Mouse (Mus musculus) embryonic facial prominence, embryonic 14.5 days (tissue): Measurements from ENCODE around the gene BC034090. TPM values are rescaled to one million over a fixed set of nuclear protein-coding genes. Genes with fewer than 3 reads are reported as not detected.

Source experiments
- ATAC-seq: fragments of 200-750 bp; cut with Nextera tagmentation; 2 replicates; pipeline ENCODE4 v1.8.0; 2017; ENCODE audit warnings: low read depth, moderate number of reproducible peaks, moderate TSS enrichment
- DNase-seq: peaks from one replicate; pipeline ENCODE4 v3.0.0-alpha.2; 2015; ENCODE audit warnings: low spot score
- H3K27ac ChIP-seq: fragments of 300-500 bp; sonication (generic); replicated peaks from 2 replicates; pipeline ENCODE4 v1.5.1; 2014; ENCODE audit warnings: low read depth, mild to moderate bottlenecking, low read length, moderate library complexity
- H3K27me3 ChIP-seq: fragments of 300-500 bp; sonication (generic); replicated peaks from 2 replicates; pipeline ENCODE4 v1.6.1; 2014; ENCODE audit warnings: low read length; ENCODE audit not compliant: control insufficient read depth, insufficient read depth
- H3K36me3 ChIP-seq: fragments of 300-500 bp; sonication (generic); 2 replicates; pipeline ENCODE4 v1.6.1; 2014; ENCODE audit warnings: low read length, mixed read lengths; ENCODE audit not compliant: control insufficient read depth, insufficient read depth
- H3K4me1 ChIP-seq: fragments of 300-500 bp; sonication (generic); 2 replicates; pipeline ENCODE4 v1.6.1; 2014; ENCODE audit warnings: antibody characterized with exemption, low read length; ENCODE audit not compliant: control insufficient read depth, insufficient read depth
- H3K4me2 ChIP-seq: fragments of 300-500 bp; sonication (generic); 2 replicates; pipeline ENCODE4 v1.6.1; 2014; ENCODE audit warnings: low read depth, mild to moderate bottlenecking, low read length, moderate library complexity, mixed read lengths
- H3K4me3 ChIP-seq: fragments of 300-500 bp; sonication (generic); 2 replicates; pipeline ENCODE4 v1.5.1; 2014; ENCODE audit warnings: low read depth, mild to moderate bottlenecking, low read length
- H3K9ac ChIP-seq: fragments of 300-500 bp; sonication (generic); 2 replicates; pipeline ENCODE4 v1.6.1; 2014; ENCODE audit warnings: low read depth, mild to moderate bottlenecking, low read length, moderate library complexity, mixed read lengths
- H3K9me3 ChIP-seq: fragments of 300-500 bp; sonication (generic); 2 replicates; pipeline ENCODE4 v1.6.1; 2016; ENCODE audit warnings: low read length; ENCODE audit not compliant: control insufficient read depth
- WGBS: fragments of 180-500 bp; shearing (Covaris S2); extraction: QIAGEN DNeasy Blood & Tissue Kit; methylation state at CpG from one replicate; pipeline ENCODE4 v1.1.7; 2014; 5-methylcytosine and 5-hydroxymethylcytosine counted together
- polyA plus RNA-seq: library from polyadenylated mRNA; unstranded; fragments of >200 nt; fragmentation: Nextera tagmentation; extraction: Ambion mirVana; gene quantifications from 2 replicates; pipeline ENCODE4 v1.2.1, GENCODE M21; 2014

The BC034090 gene
- polyA plus RNA-seq, 1 experiment from 2014 or later, result 4.6 TPM

DNA sequence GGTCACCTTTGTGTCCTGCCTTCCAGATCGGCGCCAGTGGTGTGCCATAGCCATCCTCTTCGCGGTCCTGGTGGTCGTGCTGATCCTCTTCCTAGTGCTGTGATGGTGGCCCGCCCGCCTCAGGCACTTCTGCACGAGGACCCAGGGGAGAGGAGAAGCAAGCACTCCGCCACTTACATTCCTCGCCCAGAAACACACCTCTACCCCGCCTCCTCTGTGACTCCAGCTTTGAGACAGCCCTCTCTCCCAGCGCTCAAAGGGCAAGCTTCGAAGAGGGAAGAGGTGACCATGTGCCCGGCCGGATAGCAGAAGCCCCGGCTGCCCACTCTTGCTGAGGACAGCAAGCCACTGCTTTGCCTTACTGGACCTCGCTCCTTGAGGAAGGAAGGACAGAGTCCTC is 42.3 kb downstream of the BC034090 start:
- no peak overlapping the region for H3K4me3 ChIP-seq
- H3K9ac ChIP-seq, result no peak overlapping the region
- DNase-seq (no peak), ATAC-seq (0 out of 2 replicates have a peak, but pooled peaks have one; percentile 1)
- no peak overlapping the region for H3K4me2 ChIP-seq
- WGBS, result 81% methylated on average over 17 of the region's 17 CpGs
- H3K9me3 ChIP-seq, result no peaks in the 10 kb centered on the region
- peaks cover 14% of the 10 kb centered on the region; the same call in 1 of the 2 replicates for H3K4me1 ChIP-seq
- no peaks in the 10 kb centered on the region for H3K27me3 ChIP-seq
- H3K27ac ChIP-seq, result no peak overlapping the region
- peaks cover 30% of the 10 kb centered on the region for H3K36me3 ChIP-seq

DNA sequence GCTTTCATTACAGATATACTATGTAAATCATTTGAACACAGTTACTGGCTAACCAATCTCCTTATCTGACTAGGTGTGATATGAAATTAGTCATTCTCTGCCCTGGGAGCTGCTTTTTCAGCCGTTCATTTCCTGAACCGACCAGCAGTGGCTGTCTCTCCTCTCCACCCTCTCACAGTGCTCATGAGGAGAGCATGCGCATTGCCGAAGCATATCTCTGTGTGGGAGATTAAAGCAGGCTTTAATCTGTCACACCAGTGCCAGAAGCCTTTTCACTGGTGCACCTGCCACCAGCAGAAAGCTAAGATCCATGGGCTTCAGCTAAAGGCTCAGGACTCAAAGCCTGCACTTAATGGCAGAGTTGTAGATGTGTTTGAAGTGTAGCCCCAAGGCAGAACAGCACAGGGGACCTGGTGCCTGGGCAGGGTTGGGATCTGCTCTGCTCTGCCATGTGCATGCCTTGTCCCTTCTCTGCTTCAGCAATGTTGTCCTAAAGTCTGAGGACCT is 42.8 kb downstream of the BC034090 start:
- H3K9ac ChIP-seq, result no peak overlapping the region
- H3K27me3 ChIP-seq, result no peaks in the 10 kb centered on the region
- DNase-seq (no peak), ATAC-seq (peak; percentile 14; the same call in 1 of the 2 replicates)
- WGBS, result 67% methylated on average over 4 of the region's 4 CpGs
- H3K36me3 ChIP-seq, result peaks cover 30% of the 10 kb centered on the region
- H3K27ac ChIP-seq, result no peak overlapping the region
- peaks cover 14% of the 10 kb centered on the region; the same call in 1 of the 2 replicates for H3K4me1 ChIP-seq
- no peak overlapping the region for H3K4me3 ChIP-seq
- no peak overlapping the region for H3K4me2 ChIP-seq
- no peaks in the 10 kb centered on the region for H3K9me3 ChIP-seq

DNA sequence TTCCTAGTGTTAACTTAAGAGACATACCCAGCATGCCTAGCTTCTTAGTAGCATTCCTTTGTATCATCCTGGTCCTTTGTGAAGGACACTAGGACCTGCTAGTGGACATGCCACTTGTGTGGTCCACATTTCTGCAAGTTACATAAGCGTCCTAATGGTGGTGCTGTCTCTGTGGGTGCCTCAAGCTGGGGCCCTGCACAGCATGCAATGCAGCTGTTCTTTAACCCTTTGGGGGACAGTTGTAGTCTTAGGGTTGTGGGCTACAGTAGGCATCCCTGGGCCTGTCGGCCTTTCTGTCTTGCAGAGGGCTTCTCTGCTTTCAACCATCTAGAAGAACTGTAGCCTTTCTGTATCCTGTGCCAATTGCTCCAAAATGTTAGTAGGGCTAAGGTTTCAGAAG is 43.3 kb downstream of the BC034090 start:
- ATAC-seq (no peak), DNase-seq (no peak)
- WGBS, result 49% methylated on average over 2 of the region's 2 CpGs
- H3K9ac ChIP-seq, result no peak overlapping the region
- no peaks in the 10 kb centered on the region for H3K9me3 ChIP-seq
- H3K4me1 ChIP-seq, result peaks cover 10% of the 10 kb centered on the region; the same call in 1 of the 2 replicates
- H3K27me3 ChIP-seq, result no peaks in the 10 kb centered on the region
- H3K36me3 ChIP-seq, result peaks cover 30% of the 10 kb centered on the region
- no peak overlapping the region for H3K27ac ChIP-seq
- no peak overlapping the region for H3K4me3 ChIP-seq
- H3K4me2 ChIP-seq, result no peak overlapping the region

DNA sequence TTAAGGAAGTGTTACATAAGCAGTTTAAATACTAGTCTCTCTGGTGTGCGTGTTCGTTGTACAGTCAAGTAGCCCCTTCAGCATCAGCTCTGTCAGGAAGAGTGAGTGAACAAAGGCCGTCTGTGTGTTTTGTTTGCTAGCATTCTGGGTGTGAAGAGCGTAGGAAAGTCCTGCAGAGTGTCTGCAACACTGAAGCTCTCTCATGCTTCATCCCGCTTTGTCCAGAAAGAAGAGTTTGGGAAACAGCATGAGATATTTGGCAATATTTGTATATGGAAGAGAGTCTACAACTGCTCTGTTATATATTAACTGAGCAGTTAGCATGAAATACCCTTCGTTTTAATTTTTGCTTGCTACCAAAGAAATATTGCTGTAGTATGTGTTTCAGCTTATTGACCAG is 44.7 kb downstream of the BC034090 start:
- no peaks in the 10 kb centered on the region for H3K4me1 ChIP-seq
- ATAC-seq (no peak), DNase-seq (no peak)
- no peak overlapping the region for H3K4me2 ChIP-seq
- H3K36me3 ChIP-seq, result peaks cover 41% of the 10 kb centered on the region
- H3K9me3 ChIP-seq, result no peaks in the 10 kb centered on the region
- no peak overlapping the region for H3K9ac ChIP-seq
- H3K27ac ChIP-seq, result no peak overlapping the region
- H3K27me3 ChIP-seq, result no peaks in the 10 kb centered on the region
- H3K4me3 ChIP-seq, result no peak overlapping the region
- WGBS, result 63% methylated on average over 6 of the region's 6 CpGs

DNA sequence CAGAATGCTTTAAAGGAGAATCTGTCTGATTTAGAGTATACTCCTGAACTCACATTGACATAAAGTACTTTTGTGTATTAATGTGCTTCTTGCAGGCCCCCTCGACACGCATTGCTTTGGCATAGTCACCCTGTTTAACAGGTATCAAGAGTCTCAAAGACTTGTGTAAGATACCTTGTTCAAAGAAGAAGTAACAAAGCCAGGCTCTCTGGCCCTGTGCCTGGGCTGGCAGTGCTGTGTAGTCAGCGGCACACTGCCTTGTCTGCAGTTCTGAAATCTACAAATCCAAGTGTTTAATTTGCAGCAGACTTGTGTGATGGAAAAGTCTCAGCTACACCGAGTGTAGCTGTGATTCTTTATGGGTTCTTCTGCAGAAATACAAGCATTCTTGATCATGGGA is 47.6 kb downstream of the BC034090 start:
- no peak for DNase-seq
- no peaks in the 10 kb centered on the region for H3K9me3 ChIP-seq
- H3K4me3 ChIP-seq, result no peak overlapping the region
- no peak overlapping the region for H3K9ac ChIP-seq
- H3K4me2 ChIP-seq, result no peak overlapping the region
- H3K36me3 ChIP-seq, result peaks cover 54% of the 10 kb centered on the region
- no peak overlapping the region for H3K27ac ChIP-seq
- H3K4me1 ChIP-seq, result no peaks in the 10 kb centered on the region
- no peaks in the 10 kb centered on the region for H3K27me3 ChIP-seq
- no peak for ATAC-seq
- 79% methylated on average over 4 of the region's 4 CpGs for WGBS

DNA sequence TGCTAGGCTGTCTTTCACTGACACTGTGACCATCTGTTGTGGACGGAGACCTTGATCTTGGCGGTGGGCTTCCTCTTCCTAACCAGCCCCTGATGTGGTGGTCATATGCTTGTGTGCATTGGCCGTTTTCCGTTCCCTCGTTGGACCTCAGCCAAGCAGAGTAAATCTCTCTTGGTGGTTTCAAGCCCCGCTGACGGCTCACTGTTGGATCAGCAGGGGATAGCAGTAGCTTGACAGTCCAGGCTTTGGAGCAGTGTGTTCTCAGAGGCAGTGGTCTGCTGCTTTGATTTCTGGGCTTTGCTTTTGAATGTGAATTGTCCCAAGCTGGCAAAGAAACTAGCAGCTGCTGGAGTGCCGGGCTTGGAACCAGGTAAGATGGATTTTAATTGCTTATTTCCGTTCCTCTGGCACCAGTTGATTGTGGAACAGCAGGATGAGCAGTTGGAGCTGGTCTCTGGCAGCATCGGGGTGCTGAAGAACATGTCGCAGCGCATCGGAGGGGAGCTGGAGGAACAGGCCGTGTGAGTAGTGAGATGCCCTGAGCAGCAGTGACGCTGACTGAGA is 51.4 kb downstream of the BC034090 start:
- no peaks in the 10 kb centered on the region for H3K9me3 ChIP-seq
- no peak overlapping the region for H3K9ac ChIP-seq
- H3K36me3 ChIP-seq, result peaks cover 73% of the 10 kb centered on the region
- DNase-seq, result no peak
- no peaks in the 10 kb centered on the region for H3K4me1 ChIP-seq
- ATAC-seq, result no peak
- H3K27ac ChIP-seq, result 0 out of 2 replicates have a peak overlapping the region, but pooled peaks have one; percentile 21
- no peak overlapping the region for H3K4me3 ChIP-seq
- no peaks in the 10 kb centered on the region for H3K27me3 ChIP-seq
- H3K4me2 ChIP-seq, result no peak overlapping the region
- 64% methylated on average over 15 of the region's 15 CpGs for WGBS

DNA sequence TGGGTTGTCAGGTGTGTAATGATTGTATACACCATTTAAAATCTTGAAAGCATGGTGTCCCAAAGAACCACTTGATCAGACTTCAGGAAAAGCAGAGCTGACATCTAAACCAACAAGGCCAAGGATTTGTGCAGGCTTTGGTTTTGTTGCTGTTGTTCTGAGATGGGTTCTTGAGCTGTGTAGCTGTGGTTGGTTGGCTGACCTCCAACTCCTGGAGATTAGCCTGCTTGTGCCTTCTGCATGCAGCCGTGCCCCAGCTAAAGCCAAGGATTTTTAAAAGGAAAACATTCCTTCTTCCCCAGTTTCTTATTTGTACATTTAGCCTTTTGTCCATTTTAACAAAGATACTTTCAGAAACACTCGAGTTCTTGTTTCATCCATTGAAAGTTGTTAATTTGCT is 52.6 kb downstream of the BC034090 start:
- no peak overlapping the region for H3K27ac ChIP-seq
- 81% methylated on average over 2 of the region's 2 CpGs for WGBS
- H3K4me3 ChIP-seq, result no peak overlapping the region
- H3K4me1 ChIP-seq, result no peaks in the 10 kb centered on the region
- H3K9me3 ChIP-seq, result no peaks in the 10 kb centered on the region
- H3K9ac ChIP-seq, result no peak overlapping the region
- peaks cover 72% of the 10 kb centered on the region for H3K36me3 ChIP-seq
- no peaks in the 10 kb centered on the region for H3K27me3 ChIP-seq
- no peak overlapping the region for H3K4me2 ChIP-seq
- DNase-seq, result no peak
- no peak for ATAC-seq

DNA sequence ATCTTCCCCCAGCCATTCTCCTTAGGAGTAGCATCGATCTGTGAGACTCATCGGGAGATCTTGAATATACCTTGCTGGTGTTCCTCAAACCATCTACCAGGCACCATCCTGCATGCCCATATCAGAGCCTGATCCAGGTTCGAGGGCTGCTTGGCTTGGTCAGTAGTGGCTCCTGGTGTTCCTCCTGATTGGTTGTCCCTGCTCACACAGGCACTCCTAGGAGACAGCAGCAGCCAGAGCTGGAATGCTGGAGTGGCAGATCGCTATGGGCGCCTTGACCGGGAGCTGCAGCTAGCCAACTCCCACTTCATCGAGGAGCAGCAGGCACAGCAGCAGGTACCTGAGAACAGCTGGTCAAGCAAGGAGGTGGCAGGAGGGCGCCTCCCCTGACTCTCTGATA is 53.0 kb downstream of the BC034090 start:
- DNase-seq, result no peak
- Histone ChIP-seq H3K27me3 (no peaks in the 10 kb centered on the region), H3K27ac (no peak overlapping the region), H3K36me3 (peaks cover 75% of the 10 kb centered on the region), H3K4me1 (no peaks in the 10 kb centered on the region), H3K4me2 (no peak overlapping the region), H3K9ac (no peak overlapping the region), H3K9me3 (no peaks in the 10 kb centered on the region), H3K4me3 (no peak overlapping the region)
- ATAC-seq, result no peak
- 97% methylated on average over 8 of the region's 8 CpGs for WGBS

DNA sequence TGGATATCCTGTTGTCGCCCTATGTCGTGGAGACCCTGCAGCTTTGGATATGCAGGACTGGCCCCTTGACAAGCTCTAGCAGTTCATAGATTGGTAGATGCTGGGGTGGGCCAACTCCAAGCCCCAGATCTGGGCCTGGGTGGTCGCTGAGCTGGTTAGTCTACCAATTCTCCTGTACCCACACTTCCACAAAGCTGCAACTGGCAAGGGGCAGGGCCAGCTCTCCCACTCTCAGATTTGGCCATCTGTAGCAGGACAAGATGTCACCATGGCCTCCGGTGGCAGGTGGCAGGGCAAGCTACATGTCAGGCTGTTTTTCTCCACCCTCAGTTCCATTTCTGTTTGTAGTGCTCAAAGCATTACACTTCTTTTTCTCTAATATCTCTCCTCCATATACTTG is 55.6 kb downstream of the BC034090 start:
- Histone ChIP-seq H3K9ac (no peak overlapping the region), H3K4me3 (no peak overlapping the region), H3K36me3 (peaks cover 62% of the 10 kb centered on the region), H3K27me3 (no peaks in the 10 kb centered on the region), H3K4me2 (no peak overlapping the region), H3K27ac (no peak overlapping the region), H3K4me1 (no peaks in the 10 kb centered on the region), H3K9me3 (no peaks in the 10 kb centered on the region)
- ATAC-seq (no peak), DNase-seq (no peak)
- WGBS, result over 99% methylated on average over 4 of the region's 4 CpGs
